Mouse (Mus musculus) olfactory bulb, adult 2 months (tissue): ENCODE measurements at regions not wholly inside any gene's neighbourhood (a gene's known extent, or its start where the extent isn't known, plus 50 kb on each side); places are given as distances from the start of the nearest gene placed in this dataset.

Experiments
- CTCF ChIP-seq: fragments of 200-500 bp; IDR thresholded peaks from 2 replicates; pipeline ENCODE4 v1.5.1; 2012; ENCODE audit warnings: low read depth, mild to moderate bottlenecking, low read length, moderate library complexity; ENCODE audit not compliant: insufficient read depth
- POLR2A ChIP-seq: fragments of 200-500 bp; IDR thresholded peaks from 2 replicates; pipeline ENCODE4 v1.6.1; 2012; ENCODE audit warnings: mild to moderate bottlenecking, low read depth, low read length, moderate library complexity; ENCODE audit not compliant: insufficient read depth

DNA sequence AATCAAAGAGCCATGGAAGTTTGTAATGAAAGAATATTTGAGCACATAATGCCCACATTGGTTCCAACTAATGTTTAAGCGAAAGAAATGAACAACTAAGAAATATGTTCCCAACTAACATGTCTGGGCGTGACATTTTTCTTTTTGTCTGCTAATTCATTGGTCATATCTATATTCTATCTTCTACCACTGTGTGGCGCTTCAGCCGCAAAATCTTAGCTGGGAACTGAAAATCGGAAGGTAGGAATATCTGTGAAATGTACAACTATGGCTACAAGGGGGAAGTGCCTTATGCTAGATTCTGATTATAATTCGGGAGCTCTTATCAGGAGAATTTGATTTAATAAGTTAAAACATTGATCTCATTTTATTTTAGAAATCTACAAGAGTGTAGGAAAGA lies 125.2 kb downstream of the Atxn7l3b start:
- TF ChIP-seq CTCF: no peak
- TF ChIP-seq POLR2A: no peak
